Mouse (Mus musculus) neural tube, embryonic 12.5 days (tissue): Measurements from ENCODE around the gene Laptm5. TPM values are rescaled to one million over a fixed set of nuclear protein-coding genes. Genes with fewer than 3 reads are reported as not detected.

Experiments used
- ATAC-seq: fragments of 200-750 bp; cut with Nextera tagmentation; 2 replicates; pipeline ENCODE4 v1.8.0; 2017; ENCODE audit warnings: low read depth, mild to moderate bottlenecking, moderate TSS enrichment, moderate library complexity; ENCODE audit not compliant: low FRiP score
- H3K27ac ChIP-seq: fragments of 300-500 bp; sonication (generic); 2 replicates; pipeline ENCODE4 v1.5.1; 2016
- H3K27me3 ChIP-seq: fragments of 300-500 bp; sonication (generic); replicated peaks from 2 replicates; pipeline ENCODE4 v1.6.1; 2016; ENCODE audit warnings: mild to moderate bottlenecking
- H3K36me3 ChIP-seq: fragments of 300-500 bp; sonication (generic); 2 replicates; pipeline ENCODE4 v1.6.1; 2016; ENCODE audit warnings: mild to moderate bottlenecking
- H3K4me1 ChIP-seq: fragments of 300-500 bp; sonication (generic); 2 replicates; pipeline ENCODE4 v1.6.1; 2016
- H3K4me2 ChIP-seq: fragments of 300-500 bp; sonication (generic); replicated peaks from 2 replicates; pipeline ENCODE4 v1.6.1; 2016; ENCODE audit warnings: mild to moderate bottlenecking
- H3K4me3 ChIP-seq: fragments of 300-500 bp; sonication (generic); 2 replicates; pipeline ENCODE4 v1.5.1; 2016
- H3K9ac ChIP-seq: fragments of 300-500 bp; sonication (generic); 2 replicates; pipeline ENCODE4 v1.6.1; 2016; ENCODE audit warnings: mild to moderate bottlenecking
- H3K9me3 ChIP-seq: fragments of 300-500 bp; sonication (generic); 2 replicates; pipeline ENCODE4 v1.6.1; 2016; ENCODE audit warnings: mild to moderate bottlenecking
- WGBS: fragments of 180-500 bp; shearing (Covaris S2); methylation state at CpG from one replicate; pipeline ENCODE4 v1.1.7; 2016; 5-methylcytosine and 5-hydroxymethylcytosine counted together
- polyA plus RNA-seq: library from polyadenylated mRNA; unstranded; fragments of >200 nt; fragmentation: Nextera tagmentation; extraction: Ambion mirVana; gene quantifications from 2 replicates; pipeline ENCODE4 v1.2.1, GENCODE M21; 2016

Laptm5 gene
- polyA plus RNA-seq, 1 experiment from 2014 or later, result 23.0 TPM

DNA sequence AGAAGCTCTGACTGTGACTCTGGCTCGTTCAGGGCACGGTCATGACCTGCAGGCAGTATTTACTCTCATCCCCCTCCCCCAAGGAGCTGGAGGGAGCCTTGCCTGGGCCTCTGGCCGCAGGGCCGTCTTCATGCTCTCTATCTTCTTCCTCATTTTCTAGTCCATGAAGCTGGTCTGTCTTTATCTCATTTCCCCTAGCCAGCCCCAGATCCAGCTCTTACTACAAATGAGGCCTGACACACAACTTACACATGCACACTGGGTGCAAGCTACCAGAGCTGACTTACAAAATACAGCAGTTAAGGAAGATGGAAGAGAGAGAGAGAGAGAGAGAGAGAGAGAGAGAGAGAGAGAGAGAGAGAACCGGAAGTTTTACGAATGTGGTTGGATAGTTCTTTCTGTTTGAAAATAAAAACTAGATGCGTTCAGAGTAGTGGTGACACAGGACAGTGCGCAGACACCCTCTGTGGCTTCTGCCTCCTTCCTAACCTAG, 10.6 kb upstream of the Laptm5 start:
- Histone ChIP-seq H3K4me1 (peaks cover 22% of the 10 kb centered on the region), H3K9me3 (no peaks in the 10 kb centered on the region), H3K27ac (no peak overlapping the region), H3K4me3 (no peak overlapping the region), H3K4me2 (no peak overlapping the region), H3K27me3 (no peaks in the 10 kb centered on the region), H3K36me3 (no peaks in the 10 kb centered on the region), H3K9ac (no peak overlapping the region)
- ATAC-seq, result no peak
- 55% methylated on average over 8 of the region's 8 CpGs for WGBS

- Histone ChIP-seq H3K9ac (no peak overlapping the region), H3K27ac (no peak overlapping the region), H3K36me3 (no peaks in the 10 kb centered on the region), H3K4me1 (peaks cover 27% of the 10 kb centered on the region), H3K9me3 (no peaks in the 10 kb centered on the region), H3K4me3 (no peak overlapping the region), H3K4me2 (no peak overlapping the region), H3K27me3 (no peaks in the 10 kb centered on the region)
- 83% methylated on average over 7 of the region's 7 CpGs for WGBS
- ATAC-seq, result no peak
Measured at GRCm38 (mm10) chr4:130905025-130905424, 7.9 kb upstream of the Laptm5 start.

- Histone ChIP-seq H3K4me3 (no peak overlapping the region), H3K9ac (no peak overlapping the region), H3K4me2 (no peak overlapping the region), H3K27me3 (no peaks in the 10 kb centered on the region), H3K9me3 (no peaks in the 10 kb centered on the region), H3K36me3 (no peaks in the 10 kb centered on the region), H3K27ac (no peak overlapping the region), H3K4me1 (peaks cover 27% of the 10 kb centered on the region)
- no peak for ATAC-seq
- 74% methylated on average over 6 of the region's 6 CpGs for WGBS
Measured at GRCm38 (mm10) chr4:130905882-130906281, 7.0 kb upstream of the Laptm5 start.

GRCm38 (mm10) chr4:130906296-130906695, 6.6 kb upstream of the Laptm5 start:
- no peaks in the 10 kb centered on the region for H3K9me3 ChIP-seq

GRCm38 (mm10) chr4:130907200-130908069, 5.5 kb upstream of the Laptm5 start:
- Histone ChIP-seq H3K9me3 (no peaks in the 10 kb centered on the region), H3K9ac (no peak overlapping the region), H3K36me3 (no peaks in the 10 kb centered on the region), H3K4me1 (peaks cover 20% of the 10 kb centered on the region; the same call in 1 of the 2 replicates), H3K27ac (no peak overlapping the region), H3K27me3 (no peaks in the 10 kb centered on the region), H3K4me3 (no peak overlapping the region), H3K4me2 (no peak overlapping the region)
- ATAC-seq, result no peak
- 86% methylated on average over 19 of the region's 19 CpGs for WGBS

More at GRCm38 (mm10) chr4:130906296-130906695, 6.6 kb upstream of the Laptm5 start:
- ATAC-seq, result no peak
- H3K4me1 ChIP-seq, result peaks cover 27% of the 10 kb centered on the region
- H3K4me3 ChIP-seq, result no peak overlapping the region
- H3K27me3 ChIP-seq, result no peaks in the 10 kb centered on the region
- 27% methylated on average over 8 of the region's 8 CpGs for WGBS
- no peaks in the 10 kb centered on the region for H3K36me3 ChIP-seq
- no peak overlapping the region for H3K27ac ChIP-seq
- H3K9ac ChIP-seq, result no peak overlapping the region
- H3K4me2 ChIP-seq, result no peak overlapping the region

DNA sequence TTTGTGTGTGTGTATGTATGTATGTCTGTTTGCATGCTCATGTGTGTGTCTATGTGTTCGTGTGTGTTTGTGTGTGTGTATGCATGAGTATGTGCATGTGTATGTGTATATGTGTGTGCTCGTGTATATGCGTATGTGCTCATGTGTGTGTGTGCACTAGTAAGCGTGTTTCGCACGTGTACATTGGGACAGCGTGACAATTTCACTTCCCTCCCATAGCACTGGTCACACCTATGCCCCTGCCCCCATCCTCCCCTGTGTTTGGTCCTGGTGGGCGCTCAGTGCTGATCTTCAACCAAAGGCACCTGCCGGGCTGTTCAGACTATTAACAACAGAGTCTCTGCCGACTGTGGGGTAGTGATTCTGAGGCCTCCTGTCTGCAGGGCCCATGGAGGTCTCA, 4.8 kb upstream of the Laptm5 start:
- no peak overlapping the region for H3K4me2 ChIP-seq
- H3K27me3 ChIP-seq, result no peaks in the 10 kb centered on the region
- H3K36me3 ChIP-seq, result no peaks in the 10 kb centered on the region
- H3K9me3 ChIP-seq, result no peaks in the 10 kb centered on the region
- 96% methylated on average over 10 of the region's 10 CpGs for WGBS
- no peak overlapping the region for H3K9ac ChIP-seq
- ATAC-seq, result no peak
- no peak overlapping the region for H3K27ac ChIP-seq
- peaks cover 20% of the 10 kb centered on the region; the same call in 1 of the 2 replicates for H3K4me1 ChIP-seq
- H3K4me3 ChIP-seq, result no peak overlapping the region

GRCm38 (mm10) chr4:130909167-130909874, 3.6 kb upstream of the Laptm5 start:
- 54% methylated on average over 17 of the region's 17 CpGs for WGBS
- no peaks in the 10 kb centered on the region for H3K36me3 ChIP-seq
- no peak overlapping the region for H3K4me3 ChIP-seq
- H3K27me3 ChIP-seq, result no peaks in the 10 kb centered on the region
- no peak overlapping the region for H3K9ac ChIP-seq
- ATAC-seq, result no peak
- peaks cover 18% of the 10 kb centered on the region; the same call in 1 of the 2 replicates for H3K4me1 ChIP-seq
- no peak overlapping the region for H3K4me2 ChIP-seq
- H3K27ac ChIP-seq, result no peak overlapping the region
- no peaks in the 10 kb centered on the region for H3K9me3 ChIP-seq

GRCm38 (mm10) chr4:130910666-130911065, 2.3 kb upstream of the Laptm5 start:
- no peak overlapping the region for H3K27ac ChIP-seq
- no peak for ATAC-seq
- no peak overlapping the region for H3K4me2 ChIP-seq
- no peaks in the 10 kb centered on the region for H3K27me3 ChIP-seq
- no peaks in the 10 kb centered on the region for H3K36me3 ChIP-seq
- 60% methylated on average over 7 of the region's 7 CpGs for WGBS
- H3K9ac ChIP-seq, result no peak overlapping the region
- H3K4me3 ChIP-seq, result no peak overlapping the region
- H3K9me3 ChIP-seq, result no peaks in the 10 kb centered on the region
- peaks cover 12% of the 10 kb centered on the region; the same call in 1 of the 2 replicates for H3K4me1 ChIP-seq

DNA sequence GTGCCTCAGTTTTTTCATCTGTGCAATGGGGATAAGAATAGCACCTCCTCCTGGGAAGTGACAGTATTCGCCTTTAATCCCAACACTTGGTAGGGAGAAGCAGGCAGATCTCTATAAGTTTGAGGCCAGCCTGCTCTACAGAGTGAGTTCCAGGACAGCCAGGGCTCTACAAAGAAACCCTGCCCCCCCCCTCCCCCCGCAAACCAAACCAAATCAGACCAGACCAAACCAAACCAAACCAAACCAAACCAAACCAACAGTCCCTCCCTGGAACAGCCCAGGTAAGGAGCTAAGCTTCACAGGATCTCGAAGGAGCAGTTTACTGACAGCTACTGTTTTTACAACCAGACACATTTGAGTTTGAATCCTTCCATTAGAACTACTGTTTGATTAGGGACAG, 299 bp upstream of the Laptm5 start:
- no peak for ATAC-seq
- Histone ChIP-seq H3K9me3 (no peaks in the 10 kb centered on the region), H3K27me3 (no peaks in the 10 kb centered on the region), H3K4me1 (peaks cover 4% of the 10 kb centered on the region; the same call in 1 of the 2 replicates), H3K4me2 (no peak overlapping the region), H3K4me3 (no peak overlapping the region), H3K27ac (no peak overlapping the region), H3K36me3 (no peaks in the 10 kb centered on the region), H3K9ac (no peak overlapping the region)
- WGBS, result 87% methylated on average over 3 of the region's 3 CpGs

DNA sequence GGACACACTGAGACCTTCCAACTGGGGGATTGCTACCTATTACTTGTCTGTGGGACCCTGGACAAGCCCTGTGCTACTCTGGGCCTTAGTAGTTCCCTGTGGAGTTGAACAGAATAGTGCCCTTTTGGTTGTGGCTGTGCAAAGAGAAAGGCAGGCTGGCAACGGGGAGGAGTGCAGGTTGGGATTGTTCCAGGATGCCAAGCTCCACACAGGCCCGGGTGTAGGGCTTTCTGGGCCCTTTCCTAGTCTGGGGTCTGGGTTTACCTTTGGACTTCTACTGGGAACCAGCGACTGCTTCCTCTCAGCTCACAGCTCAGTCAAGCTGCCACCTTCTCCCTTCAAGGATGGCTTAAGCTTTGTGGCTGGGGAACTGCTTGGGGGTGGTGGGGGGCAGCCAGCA, 586 bp downstream of the Laptm5 start:
- WGBS, result 70% methylated on average over 3 of the region's 3 CpGs
- no peak overlapping the region for H3K9ac ChIP-seq
- H3K27ac ChIP-seq, result no peak overlapping the region
- H3K4me3 ChIP-seq, result no peak overlapping the region
- no peaks in the 10 kb centered on the region for H3K36me3 ChIP-seq
- H3K27me3 ChIP-seq, result no peaks in the 10 kb centered on the region
- H3K9me3 ChIP-seq, result no peaks in the 10 kb centered on the region
- H3K4me2 ChIP-seq, result no peak overlapping the region
- no peak for ATAC-seq
- H3K4me1 ChIP-seq, result peaks cover 4% of the 10 kb centered on the region; the same call in 1 of the 2 replicates

- no peaks in the 10 kb centered on the region for H3K27me3 ChIP-seq
- H3K9ac ChIP-seq, result no peak overlapping the region
- no peaks in the 10 kb centered on the region for H3K9me3 ChIP-seq
- no peak overlapping the region for H3K4me2 ChIP-seq
- 92% methylated on average over 4 of the region's 4 CpGs for WGBS
- ATAC-seq, result no peak
- peaks cover 3% of the 10 kb centered on the region; the same call in 1 of the 2 replicates for H3K4me1 ChIP-seq
- no peak overlapping the region for H3K27ac ChIP-seq
- H3K36me3 ChIP-seq, result no peaks in the 10 kb centered on the region
- no peak overlapping the region for H3K4me3 ChIP-seq
Measured at GRCm38 (mm10) chr4:130914011-130914410, 1.1 kb downstream of the Laptm5 start.

DNA sequence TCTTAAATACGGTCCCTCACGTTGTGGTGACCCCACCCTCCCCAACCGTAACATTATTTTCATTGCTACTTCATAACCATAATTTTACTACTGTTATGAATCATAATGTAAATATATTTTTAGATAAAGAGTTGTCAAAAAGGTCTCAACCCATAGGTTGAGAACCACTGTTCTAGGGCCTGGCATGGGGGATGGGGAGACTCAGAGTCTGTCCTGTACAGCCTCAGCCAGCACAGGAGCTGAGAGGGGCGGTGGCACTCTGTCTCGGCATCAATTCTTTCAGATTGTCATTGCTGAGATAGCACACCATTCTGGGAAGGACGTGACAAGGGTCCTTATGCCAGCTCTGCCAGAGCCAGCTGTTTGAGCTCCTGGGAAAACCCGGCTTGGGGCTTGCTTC, 1.6 kb downstream of the Laptm5 start:
- Histone ChIP-seq H3K27me3 (no peaks in the 10 kb centered on the region), H3K4me1 (peaks cover 3% of the 10 kb centered on the region), H3K9ac (no peak overlapping the region), H3K36me3 (no peaks in the 10 kb centered on the region), H3K9me3 (no peaks in the 10 kb centered on the region), H3K4me3 (no peak overlapping the region), H3K27ac (no peak overlapping the region), H3K4me2 (no peak overlapping the region)
- WGBS, result 82% methylated on average over 7 of the region's 7 CpGs
- ATAC-seq, result no peak
